Comparison of ENCODE assay signal across 12 mouse cellular contexts in genomic region chr12:88839724-88840123, GRCm38 (mm10).
"Had no signal": no experiment of that assay in that cellular context is flagged by ENCODE, and none has a peak within 500 bp of the region (broad histone marks: within the 10 kb centered on the region; RNA-seq: fewer than 3 reads in every experiment).

No protein-coding gene starts in this region.

- DNase-seq: left cerebral cortex, postnatal 4 days; liver; liver, embryonic 13.5 days; liver, postnatal 0 days; lung, adult 18-20 months; lung, adult 2 months; lung, embryonic 14.5 days; lung, postnatal 10 days; lung, postnatal 14 days; lung, postnatal 36 days; lung, postnatal 4 days; midbrain, embryonic 14.5 days had no signal
